Mouse (Mus musculus) embryonic fibroblast, embryonic 13.5 days (primary cell): Measurements from ENCODE around the gene Lypd6.

ENCODE experiments used
- CTCF ChIP-seq: IDR thresholded peaks from 2 replicates; pipeline ENCODE4 v1.5.1; 2011; ENCODE audit warnings: mild to moderate bottlenecking, control low read depth, low read length, moderate library complexity, borderline replicate concordance; ENCODE audit not compliant: insufficient read depth
- POLR2A ChIP-seq: IDR thresholded peaks from 2 replicates; pipeline ENCODE4 v1.6.1; 2011; ENCODE audit warnings: low read depth, mild to moderate bottlenecking, control low read depth, low read length, moderate library complexity

GRCm38 (mm10) chr2:50186711-50187405, 120.6 kb downstream of the Lypd6 start:
- no peak for TF ChIP-seq CTCF
- no peak for TF ChIP-seq POLR2A
